Mouse (Mus musculus): ENCODE data around the gene Tspear. TPM values are rescaled to one million over a fixed set of nuclear protein-coding genes. Genes with fewer than 3 reads are reported as not detected.

Tspear gene
- polyA plus RNA-seq, 1 experiment: not detected

GRCm38 (mm10) chr10:77864762-77865143 lies 178.4 kb downstream of the Tspear start:
- Histone ChIP-seq H3K27ac (ENCODE audit: insufficient read depth, low read depth, low read length) (no peak overlapping the region), H3K4me1 (ENCODE audit: control insufficient read depth, insufficient read depth, low read length) (no peaks in the 10 kb centered on the region), H3K4me3 (ENCODE audit: insufficient read depth, low read length) (peak overlapping the region; percentile 43)
- TF ChIP-seq CTCF (IDR thresholded peaks at IDR 0.05; ENCODE audit: low read depth, low read length) (no peak), POLR2A (IDR thresholded peaks at IDR 0.05; ENCODE audit: borderline replicate concordance, low read depth, low read length) (no peak)

GRCm38 (mm10) chr10:77867546-77867945 lies 181.2 kb downstream of the Tspear start:
- no peak for TF ChIP-seq POLR2A (IDR thresholded peaks at IDR 0.05; ENCODE audit: borderline replicate concordance, low read depth, low read length)
- TF ChIP-seq CTCF (IDR thresholded peaks at IDR 0.05; ENCODE audit: low read depth, low read length): no peak
- no peak overlapping the region for H3K4me3 ChIP-seq (ENCODE audit: insufficient read depth, low read length)
- H3K4me1 ChIP-seq (ENCODE audit: control insufficient read depth, insufficient read depth, low read length): no peaks in the 10 kb centered on the region
- H3K27ac ChIP-seq (ENCODE audit: insufficient read depth, low read depth, low read length): no peak overlapping the region

- H3K4me3 ChIP-seq (ENCODE audit: insufficient read depth, low read length): no peak overlapping the region
- no peak overlapping the region for H3K27ac ChIP-seq (ENCODE audit: insufficient read depth, low read depth, low read length)
- no peaks in the 10 kb centered on the region for H3K4me1 ChIP-seq (ENCODE audit: control insufficient read depth, insufficient read depth, low read length)
- TF ChIP-seq POLR2A (IDR thresholded peaks at IDR 0.05; ENCODE audit: borderline replicate concordance, low read depth, low read length): no peak
- TF ChIP-seq CTCF (IDR thresholded peaks at IDR 0.05; ENCODE audit: low read depth, low read length): no peak
Measured at GRCm38 (mm10) chr10:77869651-77870050, 183.3 kb downstream of the Tspear start.

DNA sequence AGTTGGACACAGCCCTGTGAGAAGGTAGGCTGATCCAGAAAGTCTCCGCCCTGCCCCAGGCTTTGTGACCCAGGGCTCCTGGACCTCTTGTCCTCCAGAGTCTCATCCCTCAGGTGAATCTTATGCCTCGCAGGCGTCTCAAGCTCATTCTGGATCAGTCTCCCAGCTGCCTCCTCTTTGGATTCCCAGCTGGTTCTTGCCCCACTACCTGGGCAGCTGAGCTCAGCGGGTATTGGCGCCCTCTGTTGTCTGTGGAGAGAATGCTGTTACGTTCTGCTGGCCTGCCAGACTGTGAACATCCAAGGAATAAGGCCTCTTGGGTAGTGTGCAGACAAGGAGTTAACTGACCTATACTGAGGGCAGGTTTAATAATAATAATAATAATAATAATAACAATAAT lies 192.6 kb downstream of the Tspear start:
- Histone ChIP-seq H3K4me3 (ENCODE audit: insufficient read depth, low read length) (no peak overlapping the region), H3K4me1 (ENCODE audit: control insufficient read depth, insufficient read depth, low read length) (no peaks in the 10 kb centered on the region), H3K27ac (ENCODE audit: insufficient read depth, low read depth, low read length) (no peak overlapping the region)
- TF ChIP-seq POLR2A (IDR thresholded peaks at IDR 0.05; ENCODE audit: borderline replicate concordance, low read depth, low read length) (no peak), CTCF (IDR thresholded peaks at IDR 0.05; ENCODE audit: low read depth, low read length) (peak; percentile 55)

GRCm38 (mm10) chr10:77880305-77880704 lies 193.9 kb downstream of the Tspear start:
- H3K4me1 ChIP-seq (ENCODE audit: control insufficient read depth, insufficient read depth, low read length): no peaks in the 10 kb centered on the region
- H3K4me3 ChIP-seq (ENCODE audit: insufficient read depth, low read length): no peak overlapping the region
- no peak overlapping the region for H3K27ac ChIP-seq (ENCODE audit: insufficient read depth, low read depth, low read length)
- TF ChIP-seq POLR2A (IDR thresholded peaks at IDR 0.05; ENCODE audit: borderline replicate concordance, low read depth, low read length): no peak
- TF ChIP-seq CTCF (IDR thresholded peaks at IDR 0.05; ENCODE audit: low read depth, low read length): no peak

GRCm38 (mm10) chr10:77882553-77882952 lies 196.2 kb downstream of the Tspear start:
- Histone ChIP-seq H3K4me1 (ENCODE audit: control insufficient read depth, insufficient read depth, low read length) (no peaks in the 10 kb centered on the region), H3K27ac (ENCODE audit: insufficient read depth, low read depth, low read length) (no peak overlapping the region), H3K4me3 (ENCODE audit: insufficient read depth, low read length) (no peak overlapping the region)
- TF ChIP-seq CTCF (IDR thresholded peaks at IDR 0.05; ENCODE audit: low read depth, low read length) (no peak; the same call in none of the 2 replicates), POLR2A (IDR thresholded peaks at IDR 0.05; ENCODE audit: borderline replicate concordance, low read depth, low read length) (no peak)

GRCm38 (mm10) chr10:77886007-77886747 lies 199.8 kb downstream of the Tspear start:
- Histone ChIP-seq H3K4me3 (ENCODE audit: insufficient read depth, low read length) (no peak overlapping the region), H3K4me1 (ENCODE audit: control insufficient read depth, insufficient read depth, low read length) (no peaks in the 10 kb centered on the region), H3K27ac (ENCODE audit: insufficient read depth, low read depth, low read length) (no peak overlapping the region)
- TF ChIP-seq CTCF (IDR thresholded peaks at IDR 0.05; ENCODE audit: low read depth, low read length) (no peak), POLR2A (IDR thresholded peaks at IDR 0.05; ENCODE audit: borderline replicate concordance, low read depth, low read length) (no peak)

GRCm38 (mm10) chr10:77890987-77891565 lies 204.7 kb downstream of the Tspear start:
- Histone ChIP-seq H3K27ac (ENCODE audit: insufficient read depth, low read depth, low read length) (no peak overlapping the region), H3K4me1 (ENCODE audit: control insufficient read depth, insufficient read depth, low read length) (no peaks in the 10 kb centered on the region), H3K4me3 (ENCODE audit: insufficient read depth, low read length) (no peak overlapping the region)
- no peak for TF ChIP-seq POLR2A (IDR thresholded peaks at IDR 0.05; ENCODE audit: borderline replicate concordance, low read depth, low read length)
- no peak for TF ChIP-seq CTCF (IDR thresholded peaks at IDR 0.05; ENCODE audit: low read depth, low read length)

- no peak overlapping the region for H3K27ac ChIP-seq (ENCODE audit: insufficient read depth, low read depth, low read length)
- no peak for TF ChIP-seq POLR2A (IDR thresholded peaks at IDR 0.05; ENCODE audit: borderline replicate concordance, low read depth, low read length)
- no peak for TF ChIP-seq CTCF (IDR thresholded peaks at IDR 0.05; ENCODE audit: low read depth, low read length)
- H3K4me3 ChIP-seq (ENCODE audit: insufficient read depth, low read length): no peak overlapping the region
- no peaks in the 10 kb centered on the region for H3K4me1 ChIP-seq (ENCODE audit: control insufficient read depth, insufficient read depth, low read length)
Measured at GRCm38 (mm10) chr10:77895562-77895961, 209.2 kb downstream of the Tspear start.

DNA sequence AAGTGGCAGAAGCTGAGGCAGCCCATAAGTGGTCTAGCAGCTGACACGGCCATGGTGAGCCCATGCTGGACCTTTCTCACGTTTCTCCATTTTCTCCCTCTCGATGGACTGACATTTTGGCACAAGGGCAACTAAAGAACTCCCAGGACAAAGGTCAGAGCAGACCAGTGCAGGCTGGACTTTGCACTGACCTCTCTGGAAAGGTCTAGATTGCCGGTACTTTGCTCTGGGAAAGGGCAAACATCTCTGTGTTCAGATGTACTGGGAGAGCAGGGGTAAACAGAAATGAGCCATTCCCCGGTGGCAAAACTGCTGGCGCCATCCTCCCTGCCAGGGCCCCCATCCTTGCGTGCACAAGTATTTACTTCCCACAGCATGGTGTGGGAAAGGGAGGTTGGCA lies 213.8 kb downstream of the Tspear start:
- TF ChIP-seq CTCF (IDR thresholded peaks at IDR 0.05; ENCODE audit: low read depth, low read length): no peak
- no peak for TF ChIP-seq POLR2A (IDR thresholded peaks at IDR 0.05; ENCODE audit: borderline replicate concordance, low read depth, low read length)
- Histone ChIP-seq H3K4me3 (ENCODE audit: insufficient read depth, low read length) (no peak overlapping the region), H3K4me1 (ENCODE audit: control insufficient read depth, insufficient read depth, low read length) (peaks cover 8% of the 10 kb centered on the region), H3K27ac (ENCODE audit: insufficient read depth, low read depth, low read length) (no peak overlapping the region)
